Mouse (Mus musculus): ENCODE measurements around the gene Fam219a. TPM values are rescaled to one million over a fixed set of nuclear protein-coding genes. Genes with fewer than 3 reads are reported as not detected.

Gene Fam219a
- polyA plus RNA-seq, 1 experiment from 2014 or later = 2.7 TPM

GRCm38 (mm10) chr4:41505131-41505551, 64.2 kb downstream of the Fam219a start:
- whole genome bisulfite sequencing = 48% methylated on average over 11 of the region's 11 CpGs
- Histone ChIP-seq H3K27me3 (ENCODE audit: control insufficient read depth, insufficient read depth, low read length) (peaks cover 16% of the 10 kb centered on the region), H3K4me3 (ENCODE audit: low read length) (no peak overlapping the region), H3K9me3 (ENCODE audit: control insufficient read depth, low read length) (no peaks in the 10 kb centered on the region), H3K9ac (ENCODE audit: low read depth, low read length) (no peak overlapping the region), H3K4me1 (ENCODE audit: control insufficient read depth, insufficient read depth, low read length) (peaks cover 6% of the 10 kb centered on the region; the same call in 1 of the 2 replicates), H3K36me3 (ENCODE audit: control insufficient read depth, insufficient read depth, low read length) (no peaks in the 10 kb centered on the region), H3K27ac (ENCODE audit: low read depth, low read length) (no peak overlapping the region), H3K4me2 (replicated peaks; ENCODE audit: low read depth, low read length) (no peak overlapping the region)
- ATAC-seq (ENCODE audit: low FRiP score, low TSS enrichment) = no peak

DNA sequence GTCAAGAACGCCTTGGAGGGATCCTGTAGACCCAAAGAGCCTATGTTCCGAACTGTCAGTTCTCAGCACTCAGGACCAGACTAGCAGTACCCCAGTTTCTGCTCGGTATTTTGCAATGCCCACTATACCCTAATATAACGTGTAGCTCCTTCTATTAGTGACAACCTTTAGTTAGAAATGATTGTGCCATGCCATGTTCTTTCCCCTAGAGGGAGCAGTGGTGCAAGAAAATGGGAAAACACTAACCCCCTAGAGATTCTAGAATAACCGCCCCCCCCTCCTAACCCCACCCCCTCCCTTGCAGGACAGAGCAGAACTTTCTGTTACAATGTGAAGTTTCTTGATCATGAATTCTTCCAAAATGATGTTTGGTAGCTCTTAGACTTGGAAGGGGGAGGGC, 65.0 kb downstream of the Fam219a start:
- H3K9ac ChIP-seq (ENCODE audit: low read depth, low read length) = no peak overlapping the region
- peaks cover 6% of the 10 kb centered on the region; the same call in 1 of the 2 replicates for H3K4me1 ChIP-seq (ENCODE audit: control insufficient read depth, insufficient read depth, low read length)
- no peaks in the 10 kb centered on the region for H3K36me3 ChIP-seq (ENCODE audit: control insufficient read depth, insufficient read depth, low read length)
- 77% methylated on average over 5 of the region's 5 CpGs for WGBS
- peaks cover 25% of the 10 kb centered on the region for H3K27me3 ChIP-seq (ENCODE audit: control insufficient read depth, insufficient read depth, low read length)
- no peak overlapping the region for H3K4me2 ChIP-seq (replicated peaks; ENCODE audit: low read depth, low read length)
- H3K4me3 ChIP-seq (ENCODE audit: low read length) = no peak overlapping the region
- no peaks in the 10 kb centered on the region for H3K9me3 ChIP-seq (ENCODE audit: control insufficient read depth, low read length)
- no peak for ATAC-seq (ENCODE audit: low FRiP score, low TSS enrichment)
- no peak overlapping the region for H3K27ac ChIP-seq (ENCODE audit: low read depth, low read length)

GRCm38 (mm10) chr4:41502986-41503412, 66.3 kb downstream of the Fam219a start, which contains the start of gene AI464131:
TSS of gene AI464131 (minus strand) at chr4:41503076.
- H3K27ac ChIP-seq (ENCODE audit: low read depth, low read length) = peak within 1 kb of the TSS; percentile 71; the same call in 1 of the 2 replicates
- peak; percentile 93 for ATAC-seq (ENCODE audit: low FRiP score, low TSS enrichment)
- peak within 1 kb of the TSS; percentile 45 for H3K4me3 ChIP-seq (ENCODE audit: low read length)
- H3K9me3 ChIP-seq (ENCODE audit: control insufficient read depth, low read length) = no peaks in the 10 kb centered on the region
- H3K4me2 ChIP-seq (replicated peaks; ENCODE audit: low read depth, low read length) = peak within 1 kb of the TSS; percentile 63
- H3K36me3 ChIP-seq (ENCODE audit: control insufficient read depth, insufficient read depth, low read length) = no peaks in the 10 kb centered on the region
- H3K27me3 ChIP-seq (ENCODE audit: control insufficient read depth, insufficient read depth, low read length) = peaks cover 38% of the 10 kb centered on the region
- 2% methylated on average over 15 of the region's 18 CpGs for WGBS
- H3K9ac ChIP-seq (ENCODE audit: low read depth, low read length) = peak within 1 kb of the TSS; percentile 54; the same call in 1 of the 2 replicates
- H3K4me1 ChIP-seq (ENCODE audit: control insufficient read depth, insufficient read depth, low read length) = peaks cover 18% of the 10 kb centered on the region

DNA sequence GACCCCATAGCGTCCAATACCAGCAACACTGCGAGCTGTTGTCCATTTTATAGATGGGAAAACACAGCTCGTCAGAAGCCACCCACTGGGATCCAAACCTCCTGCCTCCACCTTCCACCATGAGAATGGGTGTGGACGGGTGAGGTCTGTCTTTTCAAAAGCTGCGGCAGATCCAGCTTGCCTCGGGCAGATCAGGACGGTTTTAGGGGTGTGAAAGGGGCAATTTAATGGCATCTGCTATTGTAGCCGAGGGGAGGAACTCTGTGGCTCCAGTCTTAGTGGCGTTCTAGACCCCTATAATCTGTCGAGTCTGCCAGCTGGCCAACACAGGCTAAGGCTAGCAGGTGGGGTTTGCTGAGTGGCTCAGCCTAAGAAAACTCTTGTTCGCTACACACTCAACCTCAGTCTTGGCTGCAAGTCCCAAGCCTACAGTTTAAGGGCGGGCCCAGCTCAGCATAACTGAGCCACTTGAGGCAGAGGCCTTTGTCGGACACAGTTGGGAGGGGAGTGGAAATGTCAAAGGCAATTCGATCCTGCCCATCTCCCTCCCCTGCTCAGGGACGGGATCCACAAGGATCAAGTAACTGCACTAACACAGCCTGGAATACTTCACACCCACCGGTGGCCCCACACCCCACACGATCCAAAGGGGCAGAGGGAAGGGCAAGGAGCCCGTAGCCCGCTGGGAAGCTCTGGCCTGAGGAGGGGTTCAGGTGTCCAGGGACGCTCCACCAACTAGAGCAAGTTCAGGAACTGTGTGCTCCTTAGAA, 67.0 kb downstream of the Fam219a start:
- peak; percentile 68 for ATAC-seq (ENCODE audit: low FRiP score, low TSS enrichment)
- no peaks in the 10 kb centered on the region for H3K36me3 ChIP-seq (ENCODE audit: control insufficient read depth, insufficient read depth, low read length)
- peaks cover 44% of the 10 kb centered on the region for H3K27me3 ChIP-seq (ENCODE audit: control insufficient read depth, insufficient read depth, low read length)
- peak overlapping the region; percentile 54; the same call in 1 of the 2 replicates for H3K9ac ChIP-seq (ENCODE audit: low read depth, low read length)
- WGBS = 8% methylated on average over 20 of the region's 20 CpGs
- H3K27ac ChIP-seq (ENCODE audit: low read depth, low read length) = peak overlapping the region; percentile 71; the same call in 1 of the 2 replicates
- peak overlapping the region; percentile 63 for H3K4me2 ChIP-seq (replicated peaks; ENCODE audit: low read depth, low read length)
- H3K4me1 ChIP-seq (ENCODE audit: control insufficient read depth, insufficient read depth, low read length) = peaks cover 22% of the 10 kb centered on the region
- H3K9me3 ChIP-seq (ENCODE audit: control insufficient read depth, low read length) = no peaks in the 10 kb centered on the region
- peak overlapping the region; percentile 45 for H3K4me3 ChIP-seq (ENCODE audit: low read length)

DNA sequence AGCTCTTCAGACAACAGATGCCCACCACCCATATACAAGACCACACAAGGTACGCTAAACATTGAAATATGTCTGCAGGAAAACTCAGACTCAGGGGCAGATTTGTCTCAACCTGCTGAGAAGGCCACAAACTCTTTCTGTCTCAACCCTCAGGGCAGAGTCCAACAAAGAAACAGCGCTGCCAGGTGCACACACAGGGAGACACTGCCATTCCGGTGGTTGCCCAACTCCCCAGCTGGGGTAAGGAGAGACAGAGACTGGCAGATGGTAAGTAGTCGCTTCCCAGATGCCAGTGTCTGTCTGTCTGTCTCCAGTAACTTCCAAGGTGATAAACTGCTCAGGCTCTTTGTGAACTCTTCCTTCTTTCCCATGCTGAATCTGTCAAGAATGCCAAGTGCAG, 68.6 kb downstream of the Fam219a start:
- no peaks in the 10 kb centered on the region for H3K36me3 ChIP-seq (ENCODE audit: control insufficient read depth, insufficient read depth, low read length)
- H3K27ac ChIP-seq (ENCODE audit: low read depth, low read length) = no peak overlapping the region
- H3K4me2 ChIP-seq (replicated peaks; ENCODE audit: low read depth, low read length) = no peak overlapping the region
- peaks cover 56% of the 10 kb centered on the region for H3K27me3 ChIP-seq (ENCODE audit: control insufficient read depth, insufficient read depth, low read length)
- WGBS = 76% methylated on average over 4 of the region's 4 CpGs
- no peak overlapping the region for H3K4me3 ChIP-seq (ENCODE audit: low read length)
- H3K4me1 ChIP-seq (ENCODE audit: control insufficient read depth, insufficient read depth, low read length) = peaks cover 22% of the 10 kb centered on the region
- no peak overlapping the region for H3K9ac ChIP-seq (ENCODE audit: low read depth, low read length)
- no peaks in the 10 kb centered on the region for H3K9me3 ChIP-seq (ENCODE audit: control insufficient read depth, low read length)
- no peak for ATAC-seq (ENCODE audit: low FRiP score, low TSS enrichment)

DNA sequence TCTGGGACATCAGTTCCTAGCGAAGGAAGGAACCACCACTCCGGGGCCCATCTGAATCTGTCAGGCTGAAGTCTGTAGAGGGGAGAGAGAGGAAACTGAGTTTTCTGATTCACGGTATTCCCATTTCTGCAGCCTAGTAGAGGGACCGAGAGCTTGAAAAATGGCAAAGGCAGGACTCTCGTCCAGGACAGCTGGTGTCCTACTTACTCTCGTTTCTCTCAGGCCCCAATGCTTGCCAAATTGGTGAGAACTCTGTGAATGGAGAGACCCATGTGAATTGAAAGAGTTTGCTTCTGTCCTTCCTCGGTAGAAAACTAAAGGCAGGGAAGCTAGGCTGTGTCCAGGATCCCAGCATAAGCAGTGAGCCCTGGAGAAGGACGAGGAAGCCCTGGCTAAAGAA, 69.7 kb downstream of the Fam219a start:
- no peaks in the 10 kb centered on the region for H3K9me3 ChIP-seq (ENCODE audit: control insufficient read depth, low read length)
- no peak for ATAC-seq (ENCODE audit: low FRiP score, low TSS enrichment)
- WGBS = 64% methylated on average over 8 of the region's 8 CpGs
- H3K27ac ChIP-seq (ENCODE audit: low read depth, low read length) = no peak overlapping the region
- H3K27me3 ChIP-seq (ENCODE audit: control insufficient read depth, insufficient read depth, low read length) = peaks cover 56% of the 10 kb centered on the region
- peaks cover 22% of the 10 kb centered on the region for H3K4me1 ChIP-seq (ENCODE audit: control insufficient read depth, insufficient read depth, low read length)
- H3K4me3 ChIP-seq (ENCODE audit: low read length) = no peak overlapping the region
- H3K9ac ChIP-seq (ENCODE audit: low read depth, low read length) = no peak overlapping the region
- H3K4me2 ChIP-seq (replicated peaks; ENCODE audit: low read depth, low read length) = no peak overlapping the region
- no peaks in the 10 kb centered on the region for H3K36me3 ChIP-seq (ENCODE audit: control insufficient read depth, insufficient read depth, low read length)

GRCm38 (mm10) chr4:41498921-41499391, 70.4 kb downstream of the Fam219a start:
- peak overlapping the region; percentile 27 for H3K4me3 ChIP-seq (ENCODE audit: low read length)
- H3K4me2 ChIP-seq (replicated peaks; ENCODE audit: low read depth, low read length) = peak overlapping the region; percentile 54
- 3% methylated on average over 43 of the region's 43 CpGs for WGBS
- H3K36me3 ChIP-seq (ENCODE audit: control insufficient read depth, insufficient read depth, low read length) = no peaks in the 10 kb centered on the region
- H3K9me3 ChIP-seq (ENCODE audit: control insufficient read depth, low read length) = no peaks in the 10 kb centered on the region
- ATAC-seq (ENCODE audit: low FRiP score, low TSS enrichment) = peak; percentile 5; the same call in 1 of the 2 replicates
- no peak overlapping the region for H3K27ac ChIP-seq (ENCODE audit: low read depth, low read length)
- peaks cover 27% of the 10 kb centered on the region for H3K4me1 ChIP-seq (ENCODE audit: control insufficient read depth, insufficient read depth, low read length)
- H3K27me3 ChIP-seq (ENCODE audit: control insufficient read depth, insufficient read depth, low read length) = peaks cover 56% of the 10 kb centered on the region
- no peak overlapping the region for H3K9ac ChIP-seq (ENCODE audit: low read depth, low read length)

GRCm38 (mm10) chr4:41497995-41498845, 71.1 kb downstream of the Fam219a start:
- Histone ChIP-seq H3K4me3 (ENCODE audit: low read length) (peak overlapping the region; percentile 27), H3K4me1 (ENCODE audit: control insufficient read depth, insufficient read depth, low read length) (peaks cover 30% of the 10 kb centered on the region), H3K27me3 (ENCODE audit: control insufficient read depth, insufficient read depth, low read length) (peaks cover 56% of the 10 kb centered on the region), H3K27ac (ENCODE audit: low read depth, low read length) (no peak overlapping the region), H3K9me3 (ENCODE audit: control insufficient read depth, low read length) (no peaks in the 10 kb centered on the region), H3K36me3 (ENCODE audit: control insufficient read depth, insufficient read depth, low read length) (no peaks in the 10 kb centered on the region), H3K9ac (ENCODE audit: low read depth, low read length) (0 out of 2 replicates have a peak overlapping the region, but pooled peaks have one; percentile 12), H3K4me2 (replicated peaks; ENCODE audit: low read depth, low read length) (peak overlapping the region; percentile 54)
- ATAC-seq (ENCODE audit: low FRiP score, low TSS enrichment) = no peak
- 8% methylated on average over 72 of the region's 72 CpGs for WGBS

Measured in kidney, embryonic 14.5 days (tissue).